Mouse (Mus musculus) MEL (cell line): ENCODE measurements at regions not wholly inside any gene's neighbourhood (a gene's known extent, or its start where the extent isn't known, plus 50 kb on each side); places are given as distances from the start of the nearest gene placed in this dataset.

Experiments used
- DNase-seq: peaks from one replicate; pipeline ENCODE4 v3.0.0; 2011; ENCODE audit warnings: low read depth, low spot score
- H3K27ac ChIP-seq: 2 replicates; pipeline ENCODE4 v1.5.1; 2012; ENCODE audit warnings: low read depth, mild to moderate bottlenecking, control low read depth, low read length, moderate library complexity; ENCODE audit not compliant: control insufficient read depth
- H3K27me3 ChIP-seq, 2 experiments: fragments of 150-350 bp in 1 of 2; sonication (generic) in 1 of 2; 2 replicates each; pipeline ENCODE4 v1.6.1; 2012; ENCODE audit warnings: low read length in 2 of 2, mild to moderate bottlenecking in 2 of 2, improper control_type of control experiment in 1 of 2, moderate library complexity in 1 of 2; ENCODE audit not compliant: insufficient read depth in 2 of 2, control insufficient read depth in 1 of 2
- H3K36me3 ChIP-seq, 2 experiments: 2 replicates each; pipeline ENCODE4 v1.6.1; 2012 to 2014; ENCODE audit warnings: low read length in 2 of 2, improper control_type of control experiment in 1 of 2, inconsistent platforms in 1 of 2, mild to moderate bottlenecking in 1 of 2; ENCODE audit not compliant: insufficient read depth in 2 of 2, control insufficient read depth in 1 of 2
- H3K4me1 ChIP-seq, 2 experiments: fragments of 150-350 bp in 1 of 2; sonication (generic) in 1 of 2; 2 replicates each; pipeline ENCODE4 v1.6.1; 2012; ENCODE audit warnings: low read length in 2 of 2, improper control_type of control experiment in 1 of 2, mild to moderate bottlenecking in 1 of 2; ENCODE audit not compliant: insufficient read depth in 2 of 2, control insufficient read depth in 1 of 2
- H3K4me3 ChIP-seq, 2 experiments: fragments of 150-350 bp in 1 of 2; sonication (generic) in 1 of 2; 2 replicates each; pipeline ENCODE4 v1.5.1; 2012; ENCODE audit warnings: low read depth in 2 of 2, low read length in 2 of 2, mild to moderate bottlenecking in 2 of 2, moderate library complexity in 2 of 2, control low read depth in 1 of 2, improper control_type of control experiment in 1 of 2; ENCODE audit not compliant: control insufficient read depth in 1 of 2, insufficient read depth in 1 of 2
- H3K79me2 ChIP-seq: 2 replicates; pipeline ENCODE4 v1.6.1; 2012; ENCODE audit warnings: mild to moderate bottlenecking, low read length, moderate library complexity; ENCODE audit not compliant: control insufficient read depth, poor library complexity, insufficient read depth
- H3K9ac ChIP-seq: 2 replicates; pipeline ENCODE4 v1.6.1; 2012; ENCODE audit warnings: low read depth, mild to moderate bottlenecking, control low read depth, low read length, moderate library complexity; ENCODE audit not compliant: control insufficient read depth, poor library complexity, severe bottlenecking
- H3K9me3 ChIP-seq: fragments of 150-350 bp; sonication (generic); replicated peaks from 2 replicates; pipeline ENCODE4 v1.6.1; 2012; ENCODE audit warnings: mild to moderate bottlenecking, low read length, improper control_type of control experiment, moderate library complexity; ENCODE audit not compliant: insufficient read depth
- CHD1 ChIP-seq: IDR thresholded peaks from 2 replicates; pipeline ENCODE4 v1.6.1; 2012; ENCODE audit warnings: low read depth, mild to moderate bottlenecking, inconsistent platforms, low read length, improper control_type of control experiment
- CHD2 ChIP-seq: IDR thresholded peaks from 2 replicates; pipeline ENCODE4 v1.6.1; 2011; ENCODE audit warnings: low read length, improper control_type of control experiment
- ETS1 ChIP-seq: IDR thresholded peaks from 2 replicates; pipeline ENCODE4 v1.6.1; 2012; ENCODE audit warnings: low read depth, mild to moderate bottlenecking, inconsistent platforms, low read length, improper control_type of control experiment, moderate library complexity
- GABPA ChIP-seq: IDR thresholded peaks from 2 replicates; pipeline ENCODE4 v1.6.1; 2012; ENCODE audit warnings: low read depth, mild to moderate bottlenecking, inconsistent platforms, low read length, improper control_type of control experiment, moderate library complexity
- GATA1 ChIP-seq: IDR thresholded peaks from 2 replicates; pipeline ENCODE4 v1.6.1; 2011; ENCODE audit warnings: low read depth, low read length, improper control_type of control experiment
- HCFC1 ChIP-seq: IDR thresholded peaks from 2 replicates; pipeline ENCODE4 v1.6.1; 2012; ENCODE audit warnings: low read depth, mild to moderate bottlenecking, inconsistent platforms, low read length, improper control_type of control experiment, moderate library complexity
- JUND ChIP-seq: IDR thresholded peaks from 2 replicates; pipeline ENCODE4 v1.6.1; 2011; ENCODE audit warnings: low read depth, mild to moderate bottlenecking, improper control_type of control experiment, low read length
- KAT2A ChIP-seq: conservative IDR thresholded peaks from 2 replicates; pipeline ENCODE4 v1.6.1; 2012; ENCODE audit warnings: low read depth, low read length, improper control_type of control experiment, inconsistent platforms
- MYC ChIP-seq: IDR thresholded peaks from 2 replicates; pipeline ENCODE4 v1.6.1; 2011; ENCODE audit warnings: low read depth, mild to moderate bottlenecking, low read length, improper control_type of control experiment, moderate library complexity
- NELFE ChIP-seq: IDR thresholded peaks from 2 replicates; pipeline ENCODE4 v1.6.1; 2011; ENCODE audit warnings: low read depth, low read length, improper control_type of control experiment
- POLR2AphosphoS2 ChIP-seq: IDR thresholded peaks from 2 replicates; pipeline ENCODE4 v1.6.1; 2011; ENCODE audit warnings: low read length, improper control_type of control experiment
- POLR2AphosphoS5 ChIP-seq: IDR thresholded peaks from 2 replicates; pipeline ENCODE4 v1.6.1; 2012; ENCODE audit warnings: low read depth, borderline replicate concordance, mild to moderate bottlenecking, inconsistent platforms, low read length, moderate library complexity, mixed read lengths
- RAD21 ChIP-seq: IDR thresholded peaks from 2 replicates; pipeline ENCODE4 v1.6.1; 2011; ENCODE audit warnings: mild to moderate bottlenecking, low read depth, low read length, improper control_type of control experiment
- RCOR1 ChIP-seq: IDR thresholded peaks from 2 replicates; pipeline ENCODE4 v1.6.1; 2012; ENCODE audit warnings: low read depth, mild to moderate bottlenecking, inconsistent platforms, low read length, improper control_type of control experiment
- SMC3 ChIP-seq: IDR thresholded peaks from 2 replicates; pipeline ENCODE4 v1.6.1; 2011; ENCODE audit warnings: low read depth, low read length, improper control_type of control experiment
- TAL1 ChIP-seq: IDR thresholded peaks from 2 replicates; pipeline ENCODE4 v1.6.1; 2012; ENCODE audit warnings: mild to moderate bottlenecking, inconsistent platforms, low read length, moderate library complexity, mixed read lengths
- ZC3H11A ChIP-seq: IDR thresholded peaks from 2 replicates; pipeline ENCODE4 v1.6.1; 2012; ENCODE audit warnings: low read depth, mild to moderate bottlenecking, inconsistent platforms, low read length, improper control_type of control experiment
- ZNF384 ChIP-seq: IDR thresholded peaks from 2 replicates; pipeline ENCODE4 v1.6.1; 2012; ENCODE audit warnings: low read depth, mild to moderate bottlenecking, inconsistent platforms, low read length, improper control_type of control experiment

DNA sequence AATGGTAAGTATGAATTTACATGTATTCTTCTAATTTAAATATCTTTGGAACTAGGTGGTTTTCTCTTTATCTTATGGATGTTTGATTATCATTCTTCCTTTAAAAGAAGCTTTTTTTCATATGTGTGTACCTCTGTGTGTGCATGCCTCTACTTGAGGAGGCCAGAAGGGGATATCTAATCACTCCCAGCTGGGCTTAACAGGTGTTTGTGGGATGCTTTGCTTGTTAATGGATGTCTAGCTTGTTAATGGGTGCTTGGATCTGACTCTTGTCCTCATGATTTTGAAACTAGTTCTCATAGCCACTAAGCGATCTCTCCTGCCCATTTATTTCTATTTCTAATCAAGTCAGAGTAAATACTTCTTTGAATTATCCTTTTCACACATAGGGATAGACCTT is 408.8 kb upstream of the Meis1 start:
- Histone ChIP-seq H3K9ac (no peak overlapping the region), H3K79me2 (no peaks in the 10 kb centered on the region), H3K36me3 (no peaks in the 10 kb centered on the region), H3K27ac (no peak overlapping the region), H3K9me3 (no peaks in the 10 kb centered on the region), H3K27me3 (peaks cover 0 to 1% of the 10 kb centered on the region in 2 experiments; a peak in 2 of 4 replicates), H3K4me3 (no peak overlapping the region), H3K4me1 (no peaks in the 10 kb centered on the region)
- no peak for TF ChIP-seq HCFC1
- no peak for DNase-seq

DNA sequence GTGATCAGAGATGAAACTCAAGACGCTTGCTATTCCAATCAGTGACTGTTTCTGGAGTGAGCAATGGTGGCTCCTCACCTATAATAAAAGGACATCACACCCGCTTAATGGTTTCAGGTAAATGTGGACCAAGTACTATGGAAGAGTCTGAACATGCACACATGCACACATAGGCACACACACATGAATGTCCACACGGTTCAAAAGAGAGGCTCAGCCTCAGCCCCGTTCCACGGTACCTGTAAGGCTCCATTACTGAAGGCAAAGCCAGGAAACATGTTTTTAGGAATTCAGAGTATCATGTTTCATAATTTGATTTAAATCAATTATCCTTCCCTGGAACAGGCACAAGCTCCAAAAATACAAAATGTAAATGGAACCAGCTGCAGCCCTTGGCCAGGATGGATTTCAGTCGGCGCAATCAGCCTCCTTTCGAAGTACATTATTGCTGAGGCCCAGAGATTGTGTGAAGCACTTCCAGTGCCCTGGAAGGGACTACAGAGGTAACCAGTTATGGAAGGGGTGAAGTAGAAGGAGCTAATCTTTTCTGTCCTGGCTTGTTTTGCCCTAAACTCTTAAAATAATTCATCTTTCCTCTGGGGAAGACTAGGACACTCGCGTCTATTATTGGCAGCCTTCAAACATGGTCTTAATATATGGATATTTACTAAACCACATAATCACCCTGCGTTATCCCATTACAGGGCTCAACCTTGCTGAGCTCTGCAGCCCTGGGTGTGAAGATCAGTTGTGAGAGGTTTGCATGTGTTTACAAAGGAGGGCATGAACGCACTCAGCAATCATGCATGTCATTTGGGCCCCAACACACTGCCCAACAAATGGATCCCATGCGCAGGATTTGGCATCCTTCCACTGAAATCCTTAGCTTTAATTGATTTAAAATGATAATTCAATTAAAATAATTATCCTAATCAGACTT is 415.2 kb upstream of the Meis1 start:
- Histone ChIP-seq H3K4me3 (no peak overlapping the region), H3K27me3 (peaks cover 0 to 2% of the 10 kb centered on the region in 2 experiments; a peak in 2 of 4 replicates), H3K9me3 (no peaks in the 10 kb centered on the region), H3K4me1 (no peaks in the 10 kb centered on the region), H3K27ac (no peak overlapping the region), H3K36me3 (no peaks in the 10 kb centered on the region), H3K79me2 (no peaks in the 10 kb centered on the region), H3K9ac (no peak overlapping the region)
- TF ChIP-seq POLR2AphosphoS5 (no peak), ZNF384 (no peak), POLR2AphosphoS2 (no peak), MYC (no peak), JUND (no peak), RAD21 (no peak), CHD2 (no peak), ZC3H11A (no peak), CHD1 (no peak), SMC3 (no peak), TAL1 (no peak), ETS1 (no peak), GABPA (no peak), KAT2A (no peak), GATA1 (no peak), NELFE (no peak), RCOR1 (no peak)
- DNase-seq: no peak
